Mouse (Mus musculus) limb, embryonic 13.5 days (tissue): Measurements from ENCODE around the gene Ddx25. TPM values are rescaled to one million over a fixed set of nuclear protein-coding genes. Genes with fewer than 3 reads are reported as not detected.

Source experiments
- polyA plus RNA-seq: library from polyadenylated mRNA; unstranded; fragments of >200 nt; fragmentation: Nextera tagmentation; extraction: Ambion mirVana; gene quantifications from 2 replicates; pipeline ENCODE4 v1.2.1, GENCODE M21; 2015

Gene Ddx25
- polyA plus RNA-seq, 1 experiment from 2014 or later = 4.5 TPM

Other genes starting within 250 kb of the Ddx25 start
- 37.0 and 37.6 TPM in 2 replicates for gene Cdon, start 137.4 kb downstream of the Ddx25 start, polyA plus RNA-seq
- gene Gm1113, start 40.3 kb downstream of the Ddx25 start, polyA plus RNA-seq = not detected in 2 replicates
- gene Pus3, start 67 bp upstream of the Ddx25 start, polyA plus RNA-seq = 21.2 and 21.6 TPM in 2 replicates
- gene Pate2, start 11.8 kb upstream of the Ddx25 start, polyA plus RNA-seq = 0.78 and 1.0 TPM in 2 replicates
- 16.6 and 18.2 TPM in 2 replicates for gene Hyls1, start 11.9 kb upstream of the Ddx25 start, polyA plus RNA-seq
- gene Pate4, start 53.4 kb upstream of the Ddx25 start, polyA plus RNA-seq = not detected in 2 replicates
- gene Pate3, start 89.7 kb upstream of the Ddx25 start, polyA plus RNA-seq = not detected in 2 replicates
- 0.08 TPM in 1 of 2 replicates, not detected in the other for gene Pate1, start 128.9 kb upstream of the Ddx25 start, polyA plus RNA-seq
- not detected in 2 replicates for gene Gm17677, start 182.5 kb upstream of the Ddx25 start, polyA plus RNA-seq
- gene Gm17727, start 219.6 kb upstream of the Ddx25 start, polyA plus RNA-seq = not detected in 2 replicates
- gene Gm27235, start 231.6 kb upstream of the Ddx25 start, polyA plus RNA-seq = not detected in 2 replicates
- gene D730048I06Rik, start 231.6 kb upstream of the Ddx25 start, polyA plus RNA-seq = not detected in 2 replicates